Mouse (Mus musculus) left cerebral cortex, adult 9 months (tissue): Measurements from ENCODE around the gene Agbl3.

Experiments used
- DNase-seq, 2 experiments: peaks; one replicate each; pipeline ENCODE4 v3.0.0; 2022; ENCODE audit warnings: low spot score in 2 of 2

Agbl3 gene

DNA sequence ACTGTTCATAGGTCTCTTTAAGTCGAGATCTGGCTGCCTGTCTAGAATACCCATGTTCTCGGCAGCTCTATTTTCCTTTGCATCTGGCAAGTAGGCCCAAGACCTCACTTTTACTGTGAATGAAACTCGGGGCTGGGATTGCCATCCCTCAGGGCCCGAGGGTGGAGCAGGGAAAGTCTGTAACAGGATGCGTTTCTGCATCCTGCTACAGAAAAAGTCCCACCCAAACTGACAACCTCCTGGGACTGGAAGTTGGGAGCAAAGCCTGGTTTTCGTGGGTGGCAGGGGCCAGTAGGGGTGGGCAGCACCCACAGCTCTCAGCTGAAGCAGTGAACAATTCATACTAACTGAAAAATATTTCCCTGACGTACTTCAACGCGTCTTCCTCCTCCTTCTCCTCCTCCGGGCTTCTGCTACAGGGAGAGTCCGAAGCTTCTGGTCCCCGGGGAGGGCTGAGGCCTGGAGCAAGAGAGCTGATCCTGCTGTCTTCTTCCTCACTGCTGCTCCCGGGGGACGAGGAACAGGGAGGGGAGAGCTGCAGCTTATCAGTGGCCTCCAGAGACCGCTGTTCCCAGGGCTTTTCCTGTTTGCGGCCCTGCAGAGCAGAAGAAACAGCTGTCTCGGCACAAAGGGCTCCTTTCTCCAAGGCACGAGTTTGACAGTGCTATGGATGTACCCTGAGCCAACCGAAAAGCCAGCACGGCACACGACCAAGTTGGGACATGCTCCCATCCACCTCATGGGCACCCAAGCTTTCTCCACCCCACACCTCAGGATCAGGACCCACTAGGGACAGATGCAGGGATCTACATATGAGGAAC, 94.1 kb downstream of the Agbl3 start:
- DNase-seq = no peak

GRCm38 (mm10) chr6:34875268-34875761, 95.1 kb downstream of the Agbl3 start:
- DNase-seq = no peak

DNA sequence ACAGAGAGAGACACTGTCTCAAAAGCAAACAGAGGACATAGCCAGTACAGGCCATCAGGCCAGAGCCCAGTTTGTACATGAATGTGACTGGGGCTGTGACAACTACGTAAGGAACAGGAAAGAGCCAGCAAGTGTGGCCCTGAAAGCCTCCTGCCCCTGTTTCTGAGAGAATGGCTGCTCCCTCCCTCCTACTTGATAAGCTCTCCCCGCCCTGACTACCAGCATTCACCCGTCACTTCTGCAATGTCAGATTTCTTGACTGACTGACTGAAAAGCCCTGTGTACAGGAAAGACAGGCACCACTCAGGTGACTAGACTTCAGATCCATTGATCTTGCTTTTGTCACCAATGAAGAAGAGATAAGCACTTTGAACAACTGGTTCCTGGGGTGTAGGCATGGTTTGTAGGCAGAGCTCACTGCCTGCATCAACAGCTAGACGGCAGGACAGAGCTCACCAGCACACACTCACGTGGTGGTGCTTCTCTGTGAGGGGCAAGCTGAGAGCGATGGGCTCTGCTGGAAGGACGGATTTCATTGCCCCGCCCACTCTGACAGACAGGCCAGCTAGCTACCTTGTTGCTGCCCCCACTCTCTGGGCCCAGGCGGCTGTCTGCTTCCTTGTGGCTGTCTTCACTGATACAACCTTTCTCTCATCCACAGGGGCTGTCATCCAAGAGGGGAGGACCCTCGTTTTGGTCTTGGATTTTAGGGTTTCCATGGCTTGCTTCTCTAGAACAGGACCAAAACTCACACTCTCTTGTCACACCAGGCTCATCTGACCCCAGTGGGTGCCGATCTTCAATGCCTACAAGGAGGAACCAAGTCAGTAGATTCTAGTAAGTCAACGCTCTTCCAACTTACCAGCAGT, 96.0 kb downstream of the Agbl3 start:
- DNase-seq = no peak

GRCm38 (mm10) chr6:34876835-34877156, 96.6 kb downstream of the Agbl3 start:
- DNase-seq = no peak

DNA sequence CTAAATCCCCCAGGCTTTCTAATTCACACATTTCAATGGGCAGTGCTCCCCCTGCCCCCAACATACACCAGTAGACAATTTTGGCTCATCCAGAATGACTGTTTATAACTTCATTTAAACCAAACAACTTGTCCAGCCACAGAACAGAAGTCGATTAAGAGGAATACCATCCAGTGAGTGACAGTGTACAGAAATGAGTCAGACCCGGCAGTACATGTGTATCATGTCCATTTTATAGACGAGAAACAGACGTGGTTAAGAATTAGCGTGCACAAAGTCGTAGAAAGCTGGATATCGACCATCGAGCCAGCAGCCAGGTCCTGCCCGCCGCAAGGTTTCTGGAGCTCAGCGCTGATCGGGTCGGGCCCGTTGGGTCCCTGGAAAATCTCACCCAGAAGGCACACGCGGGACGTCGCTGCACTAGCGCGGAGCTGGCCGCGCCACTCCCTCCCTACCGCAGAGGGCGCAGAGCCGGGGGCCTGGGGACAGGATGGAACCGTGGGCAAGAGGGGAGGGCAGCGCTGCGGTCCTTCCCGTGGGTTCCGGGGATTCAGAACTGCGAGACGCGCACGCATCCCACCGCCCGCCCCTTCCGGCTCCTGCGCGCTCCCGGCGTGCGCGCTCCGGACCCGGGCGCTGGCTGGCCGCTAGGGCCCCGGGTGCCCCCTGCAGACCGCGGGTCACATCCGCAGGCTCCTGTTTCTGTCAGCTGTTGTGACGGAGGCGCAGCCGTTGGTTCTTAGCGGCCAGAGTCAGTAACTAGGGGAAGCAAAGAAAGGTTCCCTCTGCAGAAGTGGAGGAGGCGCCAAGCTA, 97.5 kb downstream of the Agbl3 start, which contains the start of gene Cyren:
TSS of gene Cyren (minus strand) at position 552 of the 813 bp plus-strand sequence.
- DNase-seq = peak; percentile 72 to 89

- no peak for DNase-seq
Measured at GRCm38 (mm10) chr6:34879101-34879740, 99.0 kb downstream of the Agbl3 start.

GRCm38 (mm10) chr6:34879911-34880475, 99.8 kb downstream of the Agbl3 start:
- peak in 1 of 2 experiments; percentile 66 for DNase-seq

DNA sequence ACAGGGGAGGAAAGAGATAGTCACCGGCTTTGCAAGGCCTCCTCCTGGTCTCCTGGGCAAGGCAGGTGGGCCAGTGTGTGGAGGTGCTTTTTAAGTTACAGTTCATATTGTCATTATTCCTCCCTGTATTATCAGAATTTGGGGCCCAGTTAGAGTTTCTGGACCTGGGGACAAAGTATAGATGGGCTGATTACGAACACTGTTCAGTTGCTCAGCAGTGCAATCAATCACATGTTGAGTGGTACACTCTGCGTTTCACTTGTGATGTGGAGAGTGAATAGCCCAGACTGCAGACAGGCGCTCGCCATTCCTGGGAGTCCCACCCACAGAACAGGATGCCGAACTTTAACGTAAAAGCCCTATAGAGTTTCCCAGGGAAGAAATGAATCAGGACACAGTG, 104.5 kb downstream of the Agbl3 start:
- no peak for DNase-seq

DNA sequence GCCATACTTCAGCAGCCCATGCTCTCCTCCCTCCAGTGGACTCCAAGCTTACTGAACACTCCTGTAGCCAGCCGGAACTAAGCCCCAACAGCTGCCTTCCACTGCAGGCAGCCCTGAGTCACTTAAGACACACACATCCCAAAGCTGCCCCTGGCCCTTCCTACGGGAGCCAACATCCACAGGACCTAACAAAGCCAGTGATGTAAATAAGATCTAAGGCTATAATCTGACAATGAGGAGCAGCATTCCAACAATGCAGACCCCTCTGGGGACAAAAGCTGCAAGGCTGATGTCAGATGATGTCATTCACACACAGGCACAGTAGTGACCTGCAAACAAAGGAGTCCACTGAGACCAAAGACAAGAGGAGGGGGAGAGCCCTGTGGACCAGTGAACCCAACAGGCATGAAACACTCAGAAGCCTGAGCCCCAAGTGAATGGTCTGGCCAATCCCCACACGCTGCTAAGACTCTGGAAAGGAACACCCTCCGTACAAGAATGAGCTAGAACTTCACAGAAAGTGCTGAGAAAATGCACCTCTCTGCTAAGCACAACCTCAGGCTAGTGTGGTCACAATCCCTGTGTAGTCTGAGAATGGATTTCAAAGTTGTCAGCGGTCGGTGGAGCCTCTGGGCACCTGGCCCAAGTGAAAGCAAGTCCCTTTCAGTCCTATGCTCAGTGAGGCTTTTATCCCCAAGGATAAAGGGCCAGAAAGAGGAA, 107.1 kb downstream of the Agbl3 start:
- no peak for DNase-seq

DNA sequence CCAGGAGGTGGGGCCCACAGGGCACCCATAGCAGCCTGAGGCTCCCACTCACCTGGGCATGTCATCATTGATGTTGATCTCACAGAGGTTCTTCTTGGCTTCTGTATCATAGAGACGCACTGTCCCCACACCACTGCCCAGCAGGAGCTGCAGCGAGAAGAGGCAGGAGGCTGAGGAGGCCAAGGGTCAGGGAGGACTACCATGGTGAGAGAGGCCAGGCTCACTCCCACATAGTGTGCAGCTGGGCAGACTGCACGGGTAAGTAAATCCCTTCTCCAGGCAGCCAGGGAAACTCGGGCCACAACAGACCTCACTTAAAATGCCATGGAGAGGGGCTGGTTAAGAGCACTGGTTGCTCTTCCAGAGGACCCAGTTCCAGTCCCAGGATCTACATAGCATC, 109.0 kb downstream of the Agbl3 start:
- DNase-seq = no peak

DNA sequence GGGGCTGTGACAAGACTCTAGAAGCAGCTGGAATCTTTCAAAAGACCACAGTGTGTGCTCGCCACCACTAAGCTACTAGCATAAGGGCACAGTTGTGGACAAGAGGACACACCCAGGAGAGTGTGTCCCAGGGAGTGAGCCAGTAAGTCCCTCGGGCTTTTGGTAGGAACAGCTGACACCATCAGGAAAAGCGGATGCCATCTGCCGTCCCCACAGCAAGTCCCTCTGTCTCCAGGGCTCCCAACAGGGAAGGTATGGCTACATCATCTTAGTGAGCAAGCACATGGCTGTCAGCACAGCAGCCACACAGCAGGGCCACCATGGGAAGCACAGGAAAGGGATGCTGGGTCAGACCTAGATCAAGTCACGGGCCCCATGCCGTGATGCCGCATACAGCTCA, 115.3 kb downstream of the Agbl3 start:
- no peak for DNase-seq

- no peak for DNase-seq
Measured at GRCm38 (mm10) chr6:34896168-34896780, 116.0 kb downstream of the Agbl3 start.

GRCm38 (mm10) chr6:34899127-34899526, 118.9 kb downstream of the Agbl3 start:
- DNase-seq = no peak

GRCm38 (mm10) chr6:34900990-34901389, 120.8 kb downstream of the Agbl3 start:
- no peak for DNase-seq

GRCm38 (mm10) chr6:34901911-34902444, 121.7 kb downstream of the Agbl3 start:
- no peak for DNase-seq

DNA sequence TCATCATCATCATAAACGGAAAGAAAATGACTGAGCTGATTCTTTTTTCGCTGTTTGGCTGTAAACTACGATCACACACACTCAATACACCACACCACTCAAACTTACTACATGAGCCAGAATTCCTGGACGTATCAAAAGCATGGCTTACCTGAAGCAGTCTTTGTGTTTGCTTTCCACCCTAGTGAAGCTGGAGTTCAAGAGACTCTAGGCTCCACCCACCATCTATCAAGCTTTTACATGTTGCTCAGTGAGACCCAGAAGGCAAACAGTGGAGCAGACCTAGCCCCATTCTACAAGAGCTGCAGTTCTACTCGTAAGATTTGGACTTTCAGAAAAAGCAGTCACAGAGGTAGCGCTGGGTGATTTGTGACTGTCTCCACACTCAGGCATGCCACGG, 122.3 kb downstream of the Agbl3 start:
- DNase-seq = no peak

GRCm38 (mm10) chr6:34903441-34903840, 123.2 kb downstream of the Agbl3 start:
- no peak for DNase-seq

- DNase-seq = no peak
Measured at GRCm38 (mm10) chr6:34903851-34904250, 123.6 kb downstream of the Agbl3 start.

- DNase-seq = no peak
Measured at GRCm38 (mm10) chr6:34904361-34904760, 124.1 kb downstream of the Agbl3 start.

DNA sequence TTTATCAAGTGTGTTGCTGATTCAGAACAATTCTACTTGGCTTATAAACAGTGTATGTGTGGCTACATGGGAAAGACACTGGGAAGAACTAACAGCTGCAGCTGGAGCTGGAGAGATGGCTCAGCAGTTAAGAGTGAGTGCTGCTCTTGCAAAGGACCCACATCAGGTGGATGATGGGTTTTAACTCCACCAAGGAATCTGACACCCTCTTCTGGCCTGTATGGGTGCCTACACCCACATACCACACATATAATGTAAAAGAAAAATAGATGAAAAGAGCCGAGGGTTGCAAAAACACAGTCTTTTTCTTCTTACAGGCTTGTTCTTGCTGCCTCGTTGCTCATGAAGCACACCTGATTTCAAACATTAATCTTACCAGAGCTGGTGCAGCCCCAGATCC, 125.9 kb downstream of the Agbl3 start:
- DNase-seq = no peak
